Mouse (Mus musculus) kidney, adult 9 months (tissue): ENCODE results near the gene Ccdc113.
A peak's percentile ranks its signal among the peaks of the same experiment; 100 is the strongest.
"Not testable (repeated sequence)": the region's sequence is repeated elsewhere in the genome, so short reads cannot be mapped to it uniquely, and the experiment has no call there.

Experiments used
- DNase-seq: peaks from one replicate; pipeline ENCODE4 v3.0.0; 2022

Ccdc113 gene

DNA sequence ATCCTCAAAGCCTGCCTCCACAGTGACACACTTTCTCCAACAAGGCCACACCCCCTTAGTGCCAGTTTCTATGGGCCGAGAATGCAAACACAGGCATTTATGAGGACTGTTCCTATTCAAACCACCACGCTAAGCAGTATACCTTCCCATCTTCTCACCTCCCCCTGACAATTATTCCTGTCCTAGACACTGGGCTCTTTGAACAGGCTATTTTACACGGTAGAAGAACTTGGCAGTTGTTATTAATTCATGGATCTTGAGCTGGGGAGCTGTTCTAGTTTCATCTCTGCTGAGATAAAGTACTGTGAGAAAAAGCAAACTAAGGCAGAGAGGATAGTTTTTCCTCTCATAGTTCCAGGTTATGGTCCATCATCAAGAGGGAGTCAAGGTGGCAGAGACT lies 9.2 kb downstream of the Ccdc113 start:
- no peak for DNase-seq

- peak; percentile 32 for DNase-seq
Measured at GRCm38 (mm10) chr8:95545815-95546214, 11.9 kb downstream of the Ccdc113 start.

DNA sequence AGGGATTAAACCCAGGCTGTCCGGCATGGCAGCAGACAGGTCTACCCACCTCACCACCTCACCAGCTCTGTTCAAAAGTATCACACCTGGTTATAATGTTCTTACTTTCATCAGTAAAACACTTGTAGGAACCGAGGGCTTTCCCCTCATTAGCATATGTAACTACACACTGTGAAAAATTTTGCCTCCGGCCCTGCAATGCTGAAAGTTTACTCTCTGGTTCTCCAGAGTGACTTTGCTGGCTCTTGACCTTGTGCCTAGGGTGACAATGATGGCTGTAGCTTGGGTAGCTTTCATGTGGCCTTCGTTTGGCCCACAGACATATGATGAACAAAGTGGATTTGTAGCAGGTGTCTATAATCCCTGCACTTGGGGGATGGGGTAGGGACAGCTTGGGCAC lies 13.1 kb downstream of the Ccdc113 start:
- peak; percentile 55 for DNase-seq

- DNase-seq, result no peak
Measured at GRCm38 (mm10) chr8:95547931-95548330, 14.0 kb downstream of the Ccdc113 start.

DNA sequence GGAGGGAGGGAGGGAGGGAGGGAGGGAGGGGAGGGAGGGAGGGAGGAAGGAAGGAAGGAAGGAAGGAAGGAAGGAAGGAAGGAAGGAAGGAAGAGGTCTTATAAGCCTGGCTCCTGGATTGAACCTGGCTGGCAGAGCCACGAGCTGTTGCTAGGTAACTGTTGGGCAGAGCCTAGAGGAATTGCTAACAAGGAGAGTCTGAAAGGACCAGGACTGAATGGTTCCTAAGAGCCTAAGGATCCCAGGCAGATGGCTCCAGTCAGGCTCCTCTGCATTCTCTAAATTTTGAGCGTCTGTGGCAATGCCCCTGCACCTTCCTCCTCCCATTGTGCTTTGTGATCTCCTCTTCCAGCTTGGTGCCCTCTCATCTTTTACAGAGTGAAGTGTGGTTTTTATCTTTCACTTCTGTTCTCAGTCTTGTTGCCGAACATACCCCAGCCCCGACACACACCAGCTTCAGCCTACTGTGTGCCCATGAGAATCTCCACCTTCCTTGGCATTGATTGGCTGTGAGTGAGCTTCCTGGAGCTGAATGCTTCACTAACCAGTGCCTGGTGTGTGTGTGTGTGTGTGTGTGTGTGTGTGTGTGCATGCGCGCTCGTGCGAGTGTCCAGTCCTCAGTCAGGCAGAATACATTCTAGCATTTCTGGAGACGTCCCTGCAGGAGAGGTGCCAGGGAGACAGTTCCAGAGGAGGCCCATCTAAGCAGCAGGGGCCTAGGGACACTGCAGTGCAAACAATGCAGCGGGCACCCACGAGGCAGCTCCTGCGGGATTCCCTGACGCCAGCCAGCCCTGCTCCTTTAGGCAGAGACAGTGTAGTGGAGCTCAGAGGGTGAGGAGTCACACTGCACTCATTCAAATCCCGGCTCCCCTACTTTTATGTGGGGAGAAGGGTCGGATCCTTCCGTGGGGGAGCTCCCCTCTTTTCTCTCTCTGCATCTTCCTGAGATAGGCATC lies 16.3 kb downstream of the Ccdc113 start:
- DNase-seq, result no peak

DNA sequence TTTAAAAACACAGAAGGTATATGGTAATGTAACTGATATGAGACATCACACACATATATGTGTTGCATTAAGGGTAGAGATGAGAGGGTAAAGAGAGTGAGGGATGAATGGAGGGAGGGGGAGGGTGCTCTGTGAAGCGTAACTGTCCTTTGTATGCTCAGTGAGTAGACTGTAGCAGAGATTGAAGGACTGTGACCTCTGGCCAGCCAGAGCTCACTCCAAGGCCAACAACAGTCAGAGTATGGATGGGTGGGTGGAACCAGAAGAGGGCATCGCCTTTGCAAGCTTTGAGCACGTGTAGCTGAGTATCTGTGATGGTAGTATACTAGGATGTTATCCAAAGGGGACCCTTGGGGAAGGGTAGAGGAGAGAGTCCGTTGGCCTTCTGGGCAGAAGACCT lies 17.7 kb downstream of the Ccdc113 start:
- DNase-seq, result no peak

DNA sequence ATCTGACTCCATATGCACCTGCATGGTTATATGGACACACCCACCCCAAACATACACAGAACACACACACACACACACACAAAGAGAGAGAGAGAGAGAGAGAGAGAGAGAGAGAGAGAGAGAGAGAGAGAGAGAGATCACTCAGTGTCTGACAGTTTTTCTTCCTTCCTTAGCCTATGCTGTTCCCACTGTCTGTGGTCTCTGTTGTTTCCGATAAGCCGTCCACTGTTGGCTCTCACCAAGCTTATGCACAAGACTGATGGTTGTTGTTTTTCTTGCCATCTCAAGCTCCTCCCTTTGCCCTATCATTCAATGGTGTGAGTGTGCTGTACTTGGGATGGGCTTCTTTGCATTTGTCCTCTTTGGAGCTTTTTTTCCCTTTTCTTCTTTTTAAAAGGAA lies 22.1 kb downstream of the Ccdc113 start:
- no peak for DNase-seq

DNA sequence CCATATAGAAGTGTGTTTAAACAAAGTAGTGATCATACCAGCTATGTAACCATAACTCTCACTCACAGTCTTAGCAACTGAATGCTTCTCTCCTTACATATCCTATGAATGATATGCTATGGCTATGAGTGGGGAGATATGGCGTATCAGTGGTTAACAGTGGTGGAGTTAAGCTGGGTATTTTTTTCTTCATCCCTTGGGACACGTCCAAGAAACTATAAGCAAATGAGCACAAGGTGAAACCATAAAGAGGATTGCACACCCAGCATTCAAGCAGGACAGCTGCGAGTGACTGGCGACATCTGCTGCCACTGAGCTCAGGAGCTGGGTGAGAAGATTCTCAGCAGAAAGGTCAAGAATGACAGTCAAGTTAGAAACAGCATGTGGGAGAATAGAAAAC lies 32.3 kb downstream of the Ccdc113 start:
- no peak for DNase-seq

- DNase-seq, result no peak
Measured at GRCm38 (mm10) chr8:95566809-95567208, 32.9 kb downstream of the Ccdc113 start.

DNA sequence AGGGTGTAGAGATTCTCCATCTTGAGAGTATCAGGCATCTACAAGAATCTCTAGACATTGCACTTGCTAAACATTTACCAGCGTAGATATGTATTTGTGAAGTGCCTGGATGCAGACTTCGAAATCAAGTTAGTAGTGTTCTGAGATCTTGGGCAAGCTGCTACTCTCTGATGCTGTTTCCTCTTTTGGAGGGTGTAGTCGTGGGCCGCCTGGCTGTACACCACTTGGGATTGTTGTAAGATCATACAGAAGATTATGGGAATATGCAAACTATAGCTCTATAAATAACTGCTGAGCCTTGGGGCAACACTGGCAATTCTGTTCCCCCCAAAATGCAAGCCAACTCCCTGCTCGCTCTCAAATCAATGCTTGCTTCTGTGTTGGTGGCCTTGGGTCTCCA lies 39.3 kb downstream of the Ccdc113 start:
- DNase-seq, result no peak

- no peak for DNase-seq
Measured at GRCm38 (mm10) chr8:95576240-95576639, 42.4 kb downstream of the Ccdc113 start, which contains the start of gene Prss54. Gene Prss54, minus strand, starts transcription at chr8:95576340.

- DNase-seq, result no peak
Measured at GRCm38 (mm10) chr8:95587339-95587738, 53.5 kb downstream of the Ccdc113 start.

- DNase-seq, result no peak
Measured at GRCm38 (mm10) chr8:95589282-95589681, 55.4 kb downstream of the Ccdc113 start.

GRCm38 (mm10) chr8:95590539-95590938 lies 56.7 kb downstream of the Ccdc113 start:
- no peak for DNase-seq

DNA sequence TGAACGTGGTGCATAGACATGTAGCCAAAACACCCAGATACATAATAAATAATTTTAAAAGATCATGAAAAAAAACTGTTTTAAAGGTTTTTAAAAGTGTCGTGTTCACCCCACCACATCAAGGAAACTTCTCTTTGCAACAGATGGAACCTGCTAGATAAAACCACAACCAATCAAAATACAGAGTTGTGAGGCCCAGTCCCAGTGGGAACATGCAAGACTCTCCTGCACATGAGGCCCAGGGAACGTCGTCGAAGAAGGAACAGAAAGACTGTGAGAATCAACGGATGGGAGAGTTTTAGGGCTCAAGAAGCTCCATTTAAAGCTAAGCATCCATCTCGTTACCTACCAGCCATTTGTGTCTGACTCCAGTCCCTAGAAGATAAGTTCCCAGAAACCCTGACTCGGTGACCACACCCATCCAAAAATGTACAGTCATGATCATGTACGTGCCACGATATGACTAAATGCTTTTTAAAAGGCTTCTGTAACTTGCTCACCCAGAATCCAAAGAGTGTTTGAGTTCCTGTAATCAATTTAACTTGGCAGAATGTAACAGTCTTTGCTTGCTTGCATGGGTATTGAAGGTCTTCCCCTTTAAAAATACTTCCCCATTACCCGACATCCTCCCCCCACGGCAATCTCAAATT lies 58.4 kb downstream of the Ccdc113 start:
- DNase-seq, result no peak

GRCm38 (mm10) chr8:95593439-95594393 lies 59.8 kb downstream of the Ccdc113 start:
- no peak for DNase-seq

- DNase-seq, result no peak
Measured at GRCm38 (mm10) chr8:95595131-95595530, 61.2 kb downstream of the Ccdc113 start.

DNA sequence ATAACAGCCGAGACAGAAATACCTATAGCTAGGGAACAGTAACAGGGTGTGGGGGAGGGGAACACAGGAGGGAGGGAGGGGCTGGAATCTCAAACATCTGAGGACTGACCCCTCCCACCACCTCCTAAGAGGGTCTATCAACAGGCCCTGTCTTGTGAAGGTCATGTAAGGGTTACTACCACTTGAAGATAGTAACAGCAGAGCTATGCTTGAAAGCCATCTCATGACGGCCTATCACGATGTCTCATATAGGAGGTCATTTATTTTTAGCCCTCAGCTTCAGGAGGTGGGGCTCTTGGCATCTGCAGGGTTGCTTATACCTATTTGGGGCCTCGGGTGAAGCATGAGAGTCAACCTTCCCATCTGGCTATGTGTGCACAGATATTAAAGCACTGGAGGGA lies 63.0 kb downstream of the Ccdc113 start:
- DNase-seq, result no peak

DNA sequence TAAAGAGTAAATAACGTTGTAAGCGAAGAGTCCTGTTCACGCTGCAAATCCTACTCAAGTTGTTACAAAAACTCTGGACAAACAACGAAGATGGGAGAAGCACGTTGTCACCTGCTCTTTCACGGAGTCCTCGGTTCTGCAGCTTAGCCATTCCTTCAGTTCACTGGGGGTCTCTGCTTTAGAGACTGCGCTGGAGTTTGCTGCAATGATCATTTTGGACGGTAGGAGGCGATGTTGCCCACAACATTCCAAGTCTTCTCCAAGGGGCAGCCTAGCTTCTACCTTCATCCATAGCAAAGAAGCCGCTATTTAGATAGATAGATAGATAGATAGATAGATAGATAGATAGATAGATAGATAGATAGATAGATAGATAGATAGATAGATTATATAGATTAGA lies 66.0 kb downstream of the Ccdc113 start:
- peak; percentile 39 for DNase-seq

- no peak for DNase-seq
Measured at GRCm38 (mm10) chr8:95601306-95601705, 67.4 kb downstream of the Ccdc113 start.

GRCm38 (mm10) chr8:95602168-95602567 lies 68.3 kb downstream of the Ccdc113 start:
- no peak for DNase-seq

DNA sequence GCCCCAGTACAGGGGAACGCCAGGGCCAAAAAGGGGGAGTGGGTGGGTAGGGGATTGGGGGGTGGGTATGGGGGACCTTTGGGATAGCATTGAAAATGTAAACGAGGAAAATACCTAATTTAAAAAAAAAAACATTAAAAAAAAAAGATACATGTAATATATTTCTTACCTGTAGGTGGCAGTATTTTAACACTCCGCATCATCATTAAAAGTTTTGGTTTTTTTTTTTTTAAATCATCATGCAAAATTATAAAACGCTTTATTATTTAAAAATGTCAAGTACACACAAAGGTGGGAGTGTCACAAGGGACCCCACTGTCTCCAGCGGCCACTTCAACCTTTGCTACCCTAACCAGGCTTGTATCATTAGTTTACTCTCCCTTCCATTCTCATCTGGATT lies 72.6 kb downstream of the Ccdc113 start:
- not testable (repeated sequence) for DNase-seq

- DNase-seq, result no peak
Measured at GRCm38 (mm10) chr8:95607210-95607609, 73.3 kb downstream of the Ccdc113 start.
